Mouse (Mus musculus) ES-Bruce4 (cell line): ENCODE measurements around the gene Xaf1.

ENCODE experiments used
- CTCF ChIP-seq: IDR thresholded peaks from one replicate; pipeline ENCODE4 v1.8.1; 2011; ENCODE audit warnings: low read depth, low read length
- POLR2A ChIP-seq: IDR thresholded peaks from one replicate; pipeline ENCODE4 v1.8.1; 2011; ENCODE audit warnings: low read length; ENCODE audit not compliant: insufficient read depth

DNA sequence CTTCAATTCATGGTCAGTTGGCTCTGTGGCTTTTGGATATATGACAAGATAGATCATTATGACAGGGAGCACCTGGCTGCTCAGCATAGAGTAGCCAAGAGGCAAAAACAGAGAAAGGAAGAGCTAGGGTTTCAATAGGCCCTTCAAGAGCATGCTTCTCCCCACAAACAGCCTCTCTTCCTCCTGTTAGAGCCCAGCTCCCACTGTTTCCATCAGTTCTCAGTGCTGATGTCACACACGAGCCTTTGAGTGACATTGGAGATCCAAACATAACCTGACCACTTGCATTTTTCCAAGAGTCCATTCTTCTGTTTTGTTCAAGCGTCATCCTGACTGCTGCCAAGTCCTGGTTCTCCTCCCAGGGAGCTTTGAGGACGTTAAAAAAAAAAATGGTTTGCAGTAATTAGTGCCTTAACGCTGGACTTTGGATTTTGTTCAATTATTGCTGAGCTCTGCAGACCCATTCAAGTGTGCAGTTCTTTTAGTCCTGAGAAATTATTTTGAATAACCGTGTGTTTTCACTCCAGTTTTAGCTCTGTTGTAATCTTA, 19.5 kb upstream of the Xaf1 start:
- TF ChIP-seq CTCF (no peak), POLR2A (no peak)
